Mouse (Mus musculus) midbrain, postnatal 0 days (tissue): ENCODE results near the gene Ikzf5. TPM values are rescaled to one million over a fixed set of nuclear protein-coding genes. Genes with fewer than 3 reads are reported as not detected.
"Not testable (repeated sequence)": the region's sequence is repeated elsewhere in the genome, so short reads cannot be mapped to it uniquely, and the experiment has no call there.

Experiments
- ATAC-seq: fragments of 200-750 bp; cut with Nextera tagmentation; 2 replicates; pipeline ENCODE4 v1.8.0; 2017; ENCODE audit warnings: moderate number of reproducible peaks, mild to moderate bottlenecking, moderate TSS enrichment, moderate library complexity; ENCODE audit not compliant: low FRiP score
- DNase-seq: peaks from one replicate; pipeline ENCODE4 v3.0.0-alpha.2; 2015; ENCODE audit warnings: low spot score
- H3K27ac ChIP-seq: fragments of 300-500 bp; sonication (generic); 2 replicates; pipeline ENCODE4 v1.5.1; 2014; ENCODE audit warnings: low read depth, mild to moderate bottlenecking, low read length, mixed read lengths
- H3K27me3 ChIP-seq: fragments of 300-500 bp; sonication (generic); 2 replicates; pipeline ENCODE4 v1.6.1; 2014; ENCODE audit warnings: low read length, control low read depth, mixed read lengths; ENCODE audit not compliant: insufficient read depth
- H3K36me3 ChIP-seq: fragments of 300-500 bp; sonication (generic); 2 replicates; pipeline ENCODE4 v1.6.1; 2014; ENCODE audit warnings: low read length, control low read depth, mixed read lengths; ENCODE audit not compliant: insufficient read depth
- H3K4me1 ChIP-seq: fragments of 300-500 bp; sonication (generic); 2 replicates; pipeline ENCODE4 v1.6.1; 2014; ENCODE audit warnings: mild to moderate bottlenecking, control low read depth, antibody characterized with exemption, low read length, mixed read lengths; ENCODE audit not compliant: insufficient read depth
- H3K4me2 ChIP-seq: fragments of 300-500 bp; sonication (generic); 2 replicates; pipeline ENCODE4 v1.6.1; 2014; ENCODE audit warnings: low read depth, mild to moderate bottlenecking, low read length, mixed read lengths; ENCODE audit not compliant: poor library complexity, severe bottlenecking
- H3K4me3 ChIP-seq: fragments of 300-500 bp; sonication (generic); 2 replicates; pipeline ENCODE4 v1.5.1; 2014; ENCODE audit warnings: low read depth, mild to moderate bottlenecking, low read length, moderate library complexity
- H3K9ac ChIP-seq: fragments of 300-500 bp; sonication (generic); replicated peaks from 2 replicates; pipeline ENCODE4 v1.6.1; 2014; ENCODE audit warnings: mild to moderate bottlenecking, low read length, moderate library complexity, mixed read lengths; ENCODE audit not compliant: poor library complexity, severe bottlenecking
- H3K9me3 ChIP-seq: fragments of 300-500 bp; sonication (generic); 2 replicates; pipeline ENCODE4 v1.6.1; 2016; ENCODE audit warnings: low read length, control low read depth
- CTCF ChIP-seq: IDR thresholded peaks from 2 replicates; pipeline ENCODE4 v1.5.1; 2016; ENCODE audit warnings: antibody characterized with exemption, mild to moderate bottlenecking
- WGBS: fragments of 180-500 bp; shearing (Covaris S2); extraction: QIAGEN DNeasy Blood & Tissue Kit; methylation state at CpG from one replicate; pipeline ENCODE4 v1.1.7; 2014; 5-methylcytosine and 5-hydroxymethylcytosine counted together
- polyA plus RNA-seq: library from polyadenylated mRNA; unstranded; fragments of >200 nt; fragmentation: Nextera tagmentation; extraction: Ambion mirVana; gene quantifications from 2 replicates; pipeline ENCODE4 v1.2.1, GENCODE M21; 2015
- total RNA-seq: library from RNA; depleted of rRNA; stranded (reverse); fragments of >200 nt; gene quantifications from 2 replicates; pipeline ENCODE4 v1.2.3, GENCODE M21; 2014

Gene Ikzf5
- total and polyA plus RNA-seq, 2 experiments from 2014 or later = 10.8 to 11.8 TPM

GRCm38 (mm10) chr7:131424912-131425311, 14.6 kb upstream of the Ikzf5 start:
- Histone ChIP-seq H3K27me3 (no peaks in the 10 kb centered on the region), H3K9me3 (no peaks in the 10 kb centered on the region), H3K27ac (no peak overlapping the region), H3K4me1 (no peaks in the 10 kb centered on the region), H3K9ac (no peak overlapping the region), H3K4me2 (no peak overlapping the region), H3K4me3 (no peak overlapping the region), H3K36me3 (peaks cover 8% of the 10 kb centered on the region; the same call in 1 of the 2 replicates)
- ATAC-seq (no peak), DNase-seq (no peak)
- 91% methylated on average over 2 of the region's 2 CpGs for WGBS
- TF ChIP-seq CTCF = no peak

DNA sequence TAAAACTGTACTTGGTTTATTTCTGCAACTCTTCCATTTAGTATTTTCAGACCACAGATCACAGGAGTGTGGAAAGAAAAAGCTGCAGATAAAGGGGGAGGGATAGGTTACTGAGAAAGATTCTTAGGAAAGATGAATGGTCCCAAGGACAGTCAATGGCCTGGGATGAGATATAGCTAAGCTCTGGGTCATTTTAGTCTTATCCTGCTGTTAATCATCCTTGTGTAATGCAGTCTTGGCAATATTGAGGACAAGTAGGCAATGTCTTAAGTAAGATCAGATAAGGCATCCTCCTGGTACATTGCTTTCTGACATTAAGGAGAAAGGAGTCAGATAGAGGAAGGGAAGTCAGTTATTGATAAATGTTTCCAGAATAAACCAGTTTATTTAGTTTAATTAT, 7.3 kb upstream of the Ikzf5 start:
- no peak overlapping the region for H3K27ac ChIP-seq
- H3K36me3 ChIP-seq = no peaks in the 10 kb centered on the region; the same call in 1 of the 2 replicates
- no peaks in the 10 kb centered on the region for H3K9me3 ChIP-seq
- ATAC-seq (no peak), DNase-seq (no peak)
- H3K4me1 ChIP-seq = 0 out of 2 replicates have a peak, but pooled peaks cover 3% of the 10 kb centered on the region
- no peak for TF ChIP-seq CTCF
- no peaks in the 10 kb centered on the region for H3K27me3 ChIP-seq
- no peak overlapping the region for H3K9ac ChIP-seq
- H3K4me2 ChIP-seq = no peak overlapping the region
- no peak overlapping the region for H3K4me3 ChIP-seq

GRCm38 (mm10) chr7:131416742-131417141, 6.4 kb upstream of the Ikzf5 start:
- H3K4me3 ChIP-seq, ATAC-seq, H3K9ac ChIP-seq, H3K27ac ChIP-seq, H3K9me3 ChIP-seq, H3K4me1 ChIP-seq, H3K36me3 ChIP-seq, DNase-seq, H3K4me2 ChIP-seq, H3K27me3 ChIP-seq: not testable (repeated sequence)

GRCm38 (mm10) chr7:131411941-131412270, 1.6 kb upstream of the Ikzf5 start:
- Histone ChIP-seq H3K9ac (no peak overlapping the region), H3K27me3 (no peaks in the 10 kb centered on the region), H3K4me1 (peaks cover 12% of the 10 kb centered on the region; the same call in 1 of the 2 replicates), H3K27ac (no peak overlapping the region), H3K9me3 (no peaks in the 10 kb centered on the region), H3K4me3 (no peak overlapping the region), H3K4me2 (peak overlapping the region; percentile 74), H3K36me3 (no peaks in the 10 kb centered on the region)
- 71% methylated on average over 2 of the region's 2 CpGs for WGBS
- no peak for ATAC-seq
- DNase-seq = no peak
- TF ChIP-seq CTCF = no peak

GRCm38 (mm10) chr7:131411221-131411940, 1.1 kb upstream of the Ikzf5 start:
- Histone ChIP-seq H3K4me3 (peak overlapping the region; percentile 94), H3K27me3 (no peaks in the 10 kb centered on the region), H3K36me3 (no peaks in the 10 kb centered on the region), H3K9ac (peak overlapping the region; percentile 90), H3K4me1 (peaks cover 12% of the 10 kb centered on the region; the same call in 1 of the 2 replicates), H3K27ac (no peak overlapping the region), H3K4me2 (peak overlapping the region; percentile 74), H3K9me3 (no peaks in the 10 kb centered on the region)
- 55% methylated on average over 10 of the region's 10 CpGs for WGBS
- DNase-seq = peak; percentile 5
- no peak for ATAC-seq
- no peak for TF ChIP-seq CTCF

GRCm38 (mm10) chr7:131409988-131410385, 334 bp downstream of the Ikzf5 start:
- Histone ChIP-seq H3K9me3 (no peaks in the 10 kb centered on the region), H3K4me2 (peak overlapping the region; percentile 59), H3K27me3 (no peaks in the 10 kb centered on the region), H3K4me1 (peaks cover 12% of the 10 kb centered on the region; the same call in 1 of the 2 replicates), H3K4me3 (peak overlapping the region; percentile 94), H3K9ac (peak overlapping the region; percentile 90), H3K27ac (peak overlapping the region; percentile 84), H3K36me3 (no peaks in the 10 kb centered on the region)
- peak; percentile 20 for DNase-seq
- under 1% methylated on average over 38 of the region's 38 CpGs for WGBS
- peak; percentile 67 for ATAC-seq
- TF ChIP-seq CTCF = no peak
